Mouse (Mus musculus) CD8-positive naive resting alpha-beta T cell, adult 2 months (primary cell): ENCODE data around the gene Recql5.
"Not testable (repeated sequence)": the region's sequence is repeated elsewhere in the genome, so short reads cannot be mapped to it uniquely, and the experiment has no call there.

Experiments used
- DNase-seq, 2 experiments: peaks; one replicate each; pipeline ENCODE4 v3.0.0; 2022; ENCODE audit warnings: low read depth in 2 of 2, low spot score in 2 of 2

Gene Recql5

GRCm38 (mm10) chr11:115863895-115864294 is 69.4 kb downstream of the Recql5 start:
- no peak for DNase-seq

GRCm38 (mm10) chr11:115859143-115859945 is 73.9 kb downstream of the Recql5 start:
- peak; percentile 80 to 81 for DNase-seq

GRCm38 (mm10) chr11:115858354-115858753 is 74.9 kb downstream of the Recql5 start, which contains the start of gene Myo15b:
Gene Myo15b (plus strand): TSS chr11:115858406.
- no peak for DNase-seq

- DNase-seq: no peak
These were observed 75.3 kb downstream of the Recql5 start for GRCm38 (mm10) chr11:115857936-115858335.

- not testable (repeated sequence) for DNase-seq
These were observed 76.1 kb downstream of the Recql5 start for GRCm38 (mm10) chr11:115857146-115857545.

- no peak for DNase-seq
These were observed 78.6 kb downstream of the Recql5 start for GRCm38 (mm10) chr11:115854674-115855073.

GRCm38 (mm10) chr11:115845819-115846218 is 87.5 kb downstream of the Recql5 start:
- DNase-seq: no peak

- no peak for DNase-seq
These were observed 89.0 kb downstream of the Recql5 start for GRCm38 (mm10) chr11:115844240-115844639.

- no peak for DNase-seq
These were observed 89.4 kb downstream of the Recql5 start for GRCm38 (mm10) chr11:115843891-115844239.

GRCm38 (mm10) chr11:115843141-115843890 is 90.0 kb downstream of the Recql5 start:
- no peak for DNase-seq
